8 mouse cellular contexts compared by ENCODE assay signal in the genomic region with DNA sequence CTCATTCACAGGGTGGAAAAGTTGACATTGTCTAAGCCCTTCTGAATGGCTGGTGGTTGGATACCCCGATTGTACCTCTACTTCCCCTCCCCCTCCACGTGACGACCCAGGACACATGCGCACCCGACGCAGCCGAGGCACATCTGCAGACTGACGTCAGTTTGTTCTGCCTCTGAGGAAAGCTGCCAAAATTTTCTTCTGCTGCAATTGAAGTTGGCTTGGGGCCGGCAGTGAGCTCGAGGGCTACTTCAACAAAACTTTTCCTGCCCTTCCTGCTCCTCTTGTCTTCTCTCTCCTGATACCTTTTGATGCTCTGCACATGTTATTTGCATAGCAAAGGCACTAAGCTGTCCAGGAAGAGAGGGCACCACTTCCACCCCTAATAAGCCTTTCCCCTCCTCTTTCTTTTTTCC. TPM values are rescaled to one million over a fixed set of nuclear protein-coding genes. Genes with fewer than 3 reads are reported as not detected.
DNase-seq lines count a peak whose midpoint lies in the region; ATAC-seq and TF ChIP-seq lines count a peak whose summit lies in the region.

No protein-coding gene starts in this region.

- peak; percentile 81 for DNase-seq in MEL-GATA-1-ER (ENCODE audit: extremely low read depth, low read depth)
- DNase-seq in cerebellum, adult 8-10 months: peak; percentile 50
- peak; percentile 92 for DNase-seq in forebrain, postnatal 0 days
- peak; percentile 89 to 90 for DNase-seq in heart, postnatal 36 days
- DNase-seq in layer of hippocampus, adult 2 months (ENCODE audit: low spot score in 2 of 2): peak; percentile 82 to 90
- DNase-seq in lung, adult 2 months: peak; percentile 86
- DNase-seq in testis, postnatal 14 days (ENCODE audit: low spot score): peak; percentile 85

- intact Hi-C loops in heart, postnatal 36 days (cut with DNase I): loop anchor here (2.0 to 5.0 kb wide), 2 partner anchors 60 to 768 kb away; partner anchors contain the start of genes Cenpk, Ppwd1 and Rgs7bp

- H3K27ac ChIP-seq in forebrain, postnatal 0 days (ENCODE audit: low read depth, low read length): peak overlapping the region; percentile 74; the same call in 1 of the 2 replicates
- peak overlapping the region; percentile 94 for H3K27ac ChIP-seq in layer of hippocampus, adult 2 months
- peak overlapping the region; percentile 75 for H3K27ac ChIP-seq in neural tube, embryonic 15.5 days (replicated peaks)

- no peaks in the 10 kb centered on the region for H3K36me3 ChIP-seq in forebrain, postnatal 0 days (ENCODE audit: insufficient read depth)
- no peaks in the 10 kb centered on the region for H3K36me3 ChIP-seq in neural tube, embryonic 15.5 days

- no peak for TF ChIP-seq CTCF in forebrain, postnatal 0 days (IDR thresholded peaks at IDR 0.05; ENCODE audit: low read depth)
- TF ChIP-seq CTCF in layer of hippocampus, adult 2 months (conservative IDR thresholded peaks at IDR 0.05): no peak
- no peak for TF ChIP-seq CTCF in lung, adult 2 months (IDR thresholded peaks at IDR 0.05; ENCODE audit: insufficient read depth, low read length)

- no peaks in the 10 kb centered on the region for H3K27me3 ChIP-seq in forebrain, postnatal 0 days (ENCODE audit: insufficient read depth, low read length)
- no peaks in the 10 kb centered on the region for H3K27me3 ChIP-seq in neural tube, embryonic 15.5 days (replicated peaks)

- peak overlapping the region; percentile 68 for H3K4me2 ChIP-seq in forebrain, postnatal 0 days (ENCODE audit: low read depth)
- peak overlapping the region; percentile 81 for H3K4me2 ChIP-seq in neural tube, embryonic 15.5 days

- peak; percentile 70; the same call in 1 of the 2 replicates for TF ChIP-seq POLR2A in lung, adult 2 months (IDR thresholded peaks at IDR 0.05; ENCODE audit: borderline replicate concordance, extremely low read depth, low read depth, low read length)

- no peaks in the 10 kb centered on the region; the same call in 1 of the 2 replicates for H3K4me1 ChIP-seq in forebrain, postnatal 0 days (ENCODE audit: insufficient read depth)
- H3K4me1 ChIP-seq in lung, adult 2 months (ENCODE audit: control insufficient read depth, insufficient read depth, low read length): peaks cover 5% of the 10 kb centered on the region; the same call in 1 of the 2 replicates
- H3K4me1 ChIP-seq in neural tube, embryonic 15.5 days: peaks cover 28% of the 10 kb centered on the region

- peak overlapping the region; percentile 44 for H3K4me3 ChIP-seq in forebrain, postnatal 0 days (ENCODE audit: low read depth, low read length)
- H3K4me3 ChIP-seq in layer of hippocampus, adult 2 months: peak overlapping the region; percentile 62
- peak overlapping the region; percentile 64 for H3K4me3 ChIP-seq in lung, adult 2 months (replicated peaks; ENCODE audit: extremely low read depth, low read depth, low read length)
- peak overlapping the region; percentile 43 for H3K4me3 ChIP-seq in neural tube, embryonic 15.5 days (replicated peaks)

- peak overlapping the region; percentile 22; the same call in 1 of the 2 replicates for H3K9ac ChIP-seq in forebrain, postnatal 0 days
- H3K9ac ChIP-seq in neural tube, embryonic 15.5 days (replicated peaks): peak overlapping the region; percentile 48; the same call in 1 of the 2 replicates

- peak; percentile 96 for ATAC-seq in forebrain, postnatal 0 days
- peak; percentile 94 for ATAC-seq in neural tube, embryonic 15.5 days (ENCODE audit: low FRiP score)

- under 1% methylated on average over 10 of the region's 10 CpGs for WGBS in forebrain, postnatal 0 days
- WGBS in lung, adult 2 months: under 1% methylated on average over 10 of the region's 10 CpGs
- WGBS in neural tube, embryonic 15.5 days: 1% methylated on average over 10 of the region's 10 CpGs

- H3K9me3 ChIP-seq in forebrain, postnatal 0 days (ENCODE audit: low read length): no peaks in the 10 kb centered on the region
- no peaks in the 10 kb centered on the region for H3K9me3 ChIP-seq in neural tube, embryonic 15.5 days (replicated peaks)

RNA-seq across cellular contexts. Expression of gene Adamts6, which starts 0.7 kb away (rescaled TPM):
- total RNA-seq in forebrain, postnatal 0 days (2014; rRNA removed): 3.5 and 4.6 TPM in 2 replicates
- 0.26 and 0.62 TPM in 2 replicates for polyA plus RNA-seq in forebrain, postnatal 0 days (2015; fragmentation: Nextera tagmentation; extraction: Ambion mirVana)
- 1 to 10 TPM; 3.0 to 4.9 TPM for total RNA-seq in heart, postnatal 36 days (2021)
- total RNA-seq in layer of hippocampus, adult 2 months (2021): 1 to 10 TPM; 3.8 to 4.6 TPM
- 0.75 and 1.5 TPM in 2 replicates for polyA plus RNA-seq in lung, adult 2 months (2012; rRNA removed)
- polyA plus RNA-seq in neural tube, embryonic 15.5 days (2015; fragmentation: Nextera tagmentation; extraction: Ambion mirVana): 0.96 and 1.1 TPM in 2 replicates

RNA-seq across cellular contexts. Expression of gene Ppwd1, which starts 58.3 kb away (rescaled TPM):
- 7.8 and 10.0 TPM in 2 replicates for total RNA-seq in forebrain, postnatal 0 days (2014; rRNA removed)
- polyA plus RNA-seq in forebrain, postnatal 0 days (2015; fragmentation: Nextera tagmentation; extraction: Ambion mirVana): 4.4 and 4.6 TPM in 2 replicates
- total RNA-seq in heart, postnatal 36 days (2021): 1 to 10 TPM; 6.3 to 7.3 TPM
- total RNA-seq in layer of hippocampus, adult 2 months (2021): 10 to 100 TPM; 14.8 to 17.1 TPM
- 0.83 and 2.1 TPM in 2 replicates for polyA plus RNA-seq in lung, adult 2 months (2012; rRNA removed)
- 6.8 and 8.6 TPM in 2 replicates for polyA plus RNA-seq in neural tube, embryonic 15.5 days (2015; fragmentation: Nextera tagmentation; extraction: Ambion mirVana)

RNA-seq across cellular contexts. Expression of gene Cenpk, which starts 58.5 kb away (rescaled TPM):
- 3.5 and 10.7 TPM in 2 replicates for total RNA-seq in forebrain, postnatal 0 days (2014; rRNA removed)
- 13.5 and 15.2 TPM in 2 replicates for polyA plus RNA-seq in forebrain, postnatal 0 days (2015; fragmentation: Nextera tagmentation; extraction: Ambion mirVana)
- total RNA-seq in heart, postnatal 36 days (2021): under 1 TPM; 0.62 to 0.67 TPM
- total RNA-seq in layer of hippocampus, adult 2 months (2021): 1 to 10 TPM in 1 of 2 experiments, under 1 TPM in 1; 0.76 to 1.3 TPM
- 0.13 TPM in 1 of 2 replicates, not detected in the other for polyA plus RNA-seq in lung, adult 2 months (2012; rRNA removed)
- polyA plus RNA-seq in neural tube, embryonic 15.5 days (2015; fragmentation: Nextera tagmentation; extraction: Ambion mirVana): 10.6 and 22.3 TPM in 2 replicates

Comparison
In these comparisons a context has a peak if more than half of its experiments do, and no peak if none do; other contexts are left out.
1. Peak in every context shown above with its lines: DNase-seq, ATAC-seq, H3K4me3 ChIP-seq and H3K27ac ChIP-seq.